Mouse (Mus musculus) Patski (cell line): ENCODE results near the gene Cpxm2. TPM values are rescaled to one million over a fixed set of nuclear protein-coding genes. Genes with fewer than 3 reads are reported as not detected.

Source experiments
- ATAC-seq: fragments of 100-300 bp; one replicate; pipeline ENCODE4 v1.8.0; 2021
- CTCF ChIA-PET: fragments of 350-600 bp; sonication (Branson Sonifier 250); formaldehyde crosslinking; loops from one replicate; lab custom pipeline; 2022; ENCODE audit warnings: inconsistent platforms; lab: Charles Lee
- POLR2A ChIA-PET: fragments of 350-600 bp; sonication (Branson Sonifier 250); formaldehyde crosslinking; loops from one replicate; lab custom pipeline; 2022; ENCODE audit warnings: antibody characterized with exemption, inconsistent platforms; lab: Charles Lee
- DNase-seq: peaks from one replicate; pipeline ENCODE4 v3.0.0-alpha.2; 2011; ENCODE audit warnings: low read depth, low spot score
- H3K27me3 ChIP-seq: fragments of 371-371 bp; one replicate; pipeline ENCODE4 v1.5.1; 2021
- CTCF ChIP-seq: fragments of 100-300 bp; IDR thresholded peaks from one replicate; pipeline ENCODE4 v1.5.1; 2021
- in situ Hi-C: fragments of 300-500 bp; cut with MboI; formaldehyde crosslinking; loops from 3 replicates; pipeline ENCODE4 v1.11.1; 2018; ENCODE audit warnings: low pct_unique_long_range_greater_than_20kb, mixed read lengths
- polyA plus RNA-seq: library from polyadenylated mRNA; unstranded; gene quantifications from one replicate; pipeline ENCODE4 v1.2.3, GENCODE M21; 2021

Cpxm2 gene
- polyA plus RNA-seq, 1 experiment from 2014 or later, result not detected

GRCm38 (mm10) chr7:132025591-132025990, 128.9 kb downstream of the Cpxm2 start:
- peaks cover 5% of the 10 kb centered on the region for H3K27me3 ChIP-seq
- ChIA-PET CTCF (no interaction called here), POLR2A (no interaction called here)
- DNase-seq (no peak), ATAC-seq (no peak)
- in situ Hi-C loops, result no loop called here
- TF ChIP-seq CTCF, result no peak

GRCm38 (mm10) chr7:132015933-132016332, 138.6 kb downstream of the Cpxm2 start:
- ChIA-PET CTCF (no interaction called here), POLR2A (no interaction called here)
- no peaks in the 10 kb centered on the region for H3K27me3 ChIP-seq
- TF ChIP-seq CTCF, result no peak
- ATAC-seq, result no peak
- DNase-seq, result no peak
- in situ Hi-C loops, result no loop called here

- DNase-seq, result no peak
- ChIA-PET POLR2A (no interaction called here), CTCF (no interaction called here)
- in situ Hi-C loops, result no loop called here
- no peak for TF ChIP-seq CTCF
- no peak for ATAC-seq
- no peaks in the 10 kb centered on the region for H3K27me3 ChIP-seq
These were observed 139.3 kb downstream of the Cpxm2 start for GRCm38 (mm10) chr7:132015193-132015592.

- DNase-seq (no peak), ATAC-seq (no peak)
- H3K27me3 ChIP-seq, result no peaks in the 10 kb centered on the region
- in situ Hi-C loops, result no loop called here
- POLR2A ChIA-PET, result no interaction called here
- CTCF ChIA-PET, result interaction anchor here (1.4 kb wide), 1 partner anchor 11 kb away, joined by 3 read pairs; no protein-coding TSS in a partner anchor
- no peak for TF ChIP-seq CTCF
These were observed 140.6 kb downstream of the Cpxm2 start for GRCm38 (mm10) chr7:132013970-132014369.

- in situ Hi-C loops, result no loop called here
- ATAC-seq (no peak), DNase-seq (no peak)
- TF ChIP-seq CTCF, result no peak
- no peaks in the 10 kb centered on the region for H3K27me3 ChIP-seq
- POLR2A ChIA-PET, result no interaction called here
- CTCF ChIA-PET, result interaction anchor here (1.4 kb wide), 1 partner anchor 10 kb away, joined by 3 read pairs; no protein-coding TSS in a partner anchor
These were observed 141.4 kb downstream of the Cpxm2 start for GRCm38 (mm10) chr7:132012969-132013679.

- ATAC-seq, result no peak
- ChIA-PET CTCF (no interaction called here), POLR2A (no interaction called here)
These were observed 145.5 kb downstream of the Cpxm2 start for GRCm38 (mm10) chr7:132009002-132009401.

GRCm38 (mm10) chr7:132005996-132006696, 148.4 kb downstream of the Cpxm2 start:
- TF ChIP-seq CTCF, result no peak
- no peaks in the 10 kb centered on the region for H3K27me3 ChIP-seq
- no peak for ATAC-seq
- CTCF ChIA-PET, result no interaction called here
- no peak for DNase-seq
- POLR2A ChIA-PET, result no interaction called here
- in situ Hi-C loops, result no loop called here

More at GRCm38 (mm10) chr7:132009002-132009401, 145.5 kb downstream of the Cpxm2 start:
- H3K27me3 ChIP-seq, result no peaks in the 10 kb centered on the region
- in situ Hi-C loops, result no loop called here
- DNase-seq, result no peak
- no peak for TF ChIP-seq CTCF

GRCm38 (mm10) chr7:131992873-131993272, 161.7 kb downstream of the Cpxm2 start:
- DNase-seq (no peak), ATAC-seq (no peak)
- no peak for TF ChIP-seq CTCF
- ChIA-PET POLR2A (no interaction called here), CTCF (no interaction called here)
- in situ Hi-C loops, result no loop called here
- H3K27me3 ChIP-seq, result no peaks in the 10 kb centered on the region

GRCm38 (mm10) chr7:131992226-131992625, 162.3 kb downstream of the Cpxm2 start:
- CTCF ChIA-PET, result no interaction called here
- ATAC-seq, result no peak
- no peak for TF ChIP-seq CTCF
- DNase-seq, result no peak
- in situ Hi-C loops, result no loop called here
- POLR2A ChIA-PET, result no interaction called here
- no peaks in the 10 kb centered on the region for H3K27me3 ChIP-seq

GRCm38 (mm10) chr7:131989056-131989455, 165.5 kb downstream of the Cpxm2 start:
- in situ Hi-C loops, result no loop called here
- H3K27me3 ChIP-seq, result no peaks in the 10 kb centered on the region
- ChIA-PET POLR2A (no interaction called here), CTCF (no interaction called here)
- no peak for ATAC-seq
- DNase-seq, result no peak
- TF ChIP-seq CTCF, result no peak

Other genes with a start within 250 kb of the Cpxm2 start
- not detected for gene Gpr26, start 188.3 kb downstream of the Cpxm2 start, polyA plus RNA-seq
- gene Chst15, start 162.5 kb upstream of the Cpxm2 start, polyA plus RNA-seq, result 14.3 TPM